Mouse (Mus musculus): Measurements from ENCODE around the gene Schip1.

Schip1 gene

GRCm38 (mm10) chr3:68126284-68126856 lies 61.8 kb downstream of the Schip1 start:
- peak; percentile 54 for ATAC-seq (ENCODE audit: low TSS enrichment)

GRCm38 (mm10) chr3:68130386-68130785 lies 65.8 kb downstream of the Schip1 start:
- no peak for ATAC-seq (ENCODE audit: low TSS enrichment)

- ATAC-seq (ENCODE audit: low TSS enrichment): no peak
These were observed 74.4 kb downstream of the Schip1 start for GRCm38 (mm10) chr3:68138833-68139627.

GRCm38 (mm10) chr3:68150688-68151087 lies 86.1 kb downstream of the Schip1 start:
- peak; percentile 81 for ATAC-seq (ENCODE audit: low TSS enrichment)

- ATAC-seq (ENCODE audit: low TSS enrichment): no peak
These were observed 95.6 kb downstream of the Schip1 start for GRCm38 (mm10) chr3:68160175-68160574.

GRCm38 (mm10) chr3:68160760-68161159 lies 96.2 kb downstream of the Schip1 start:
- ATAC-seq (ENCODE audit: low TSS enrichment): no peak

- ATAC-seq (ENCODE audit: low TSS enrichment): no peak
These were observed 113.6 kb downstream of the Schip1 start for GRCm38 (mm10) chr3:68178248-68178647.

- no peak for ATAC-seq (ENCODE audit: low TSS enrichment)
These were observed 122.9 kb downstream of the Schip1 start for GRCm38 (mm10) chr3:68187471-68187870.

- peak; percentile 75 for ATAC-seq (ENCODE audit: low TSS enrichment)
These were observed 124.5 kb downstream of the Schip1 start for GRCm38 (mm10) chr3:68189100-68189499.

- ATAC-seq (ENCODE audit: low TSS enrichment): peak; percentile 50; the same call in 1 of the 2 replicates
These were observed 132.3 kb downstream of the Schip1 start for GRCm38 (mm10) chr3:68196933-68197332.

- no peak for ATAC-seq (ENCODE audit: low TSS enrichment)
These were observed 136.6 kb downstream of the Schip1 start for GRCm38 (mm10) chr3:68201214-68201613.

- no peak for ATAC-seq (ENCODE audit: low TSS enrichment)
These were observed 137.7 kb downstream of the Schip1 start for GRCm38 (mm10) chr3:68202162-68202902.

GRCm38 (mm10) chr3:68203934-68204467 lies 139.4 kb downstream of the Schip1 start:
- no peak for ATAC-seq (ENCODE audit: low TSS enrichment)

- ATAC-seq (ENCODE audit: low TSS enrichment): peak; percentile 98
These were observed 145.8 kb downstream of the Schip1 start for GRCm38 (mm10) chr3:68210422-68210821.

- no peak for ATAC-seq (ENCODE audit: low TSS enrichment)
These were observed 156.8 kb downstream of the Schip1 start for GRCm38 (mm10) chr3:68221452-68221851.

GRCm38 (mm10) chr3:68239887-68240286 lies 175.3 kb downstream of the Schip1 start:
- no peak for ATAC-seq (ENCODE audit: low TSS enrichment)

- ATAC-seq (ENCODE audit: low TSS enrichment): no peak
These were observed 178.6 kb downstream of the Schip1 start for GRCm38 (mm10) chr3:68243239-68243638.

- peak; percentile 35; the same call in 1 of the 2 replicates for ATAC-seq (ENCODE audit: low TSS enrichment)
These were observed 181.6 kb downstream of the Schip1 start for GRCm38 (mm10) chr3:68246154-68246553.

GRCm38 (mm10) chr3:68250589-68250988 lies 186.0 kb downstream of the Schip1 start:
- peak; percentile 89 for ATAC-seq (ENCODE audit: low TSS enrichment)

- ATAC-seq (ENCODE audit: low TSS enrichment): peak; percentile 62
These were observed 187.7 kb downstream of the Schip1 start for GRCm38 (mm10) chr3:68252335-68252734.

- no peak for ATAC-seq (ENCODE audit: low TSS enrichment)
These were observed 197.7 kb downstream of the Schip1 start for GRCm38 (mm10) chr3:68262304-68262703.

GRCm38 (mm10) chr3:68267905-68268304 lies 203.3 kb downstream of the Schip1 start:
- peak; percentile 88 for ATAC-seq (ENCODE audit: low TSS enrichment)

Data from frontal cortex, adult (tissue).